Mouse (Mus musculus) lung, postnatal 14 days (tissue): ENCODE measurements at regions not wholly inside any gene's neighbourhood (a gene's known extent, or its start where the extent isn't known, plus 50 kb on each side); places are given as distances from the start of the nearest gene placed in this dataset.

Source experiments
- DNase-seq: peaks from one replicate; pipeline ENCODE4 v3.0.0; 2021

DNA sequence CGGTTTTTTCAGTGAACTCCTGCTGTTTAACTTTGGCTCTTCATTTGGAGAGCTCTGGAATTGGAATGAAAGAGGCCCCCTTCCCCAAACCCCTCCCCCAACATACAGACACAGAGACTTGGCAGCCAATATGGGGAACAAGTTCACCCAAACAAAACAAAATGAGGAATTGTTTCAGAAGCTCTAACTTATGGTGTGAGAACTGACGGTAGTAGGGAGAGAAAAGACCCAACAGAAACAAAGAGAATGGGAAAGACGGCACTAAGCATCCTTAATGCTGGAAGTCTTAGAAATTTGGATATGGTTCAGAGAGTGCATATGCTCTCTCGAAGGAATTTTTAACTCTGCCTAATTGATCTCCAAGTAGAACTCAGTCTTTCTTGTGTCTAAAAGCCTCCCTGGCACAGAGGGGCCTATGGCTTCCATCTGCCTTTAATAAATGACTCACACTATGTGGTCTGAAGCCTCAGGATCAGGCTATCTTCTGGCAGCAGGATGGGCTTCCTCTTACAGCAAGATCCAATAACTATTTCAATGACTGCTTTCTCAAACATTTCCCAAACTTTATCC lies 438.2 kb upstream of the Map3k7 start:
- DNase-seq = no peak

DNA sequence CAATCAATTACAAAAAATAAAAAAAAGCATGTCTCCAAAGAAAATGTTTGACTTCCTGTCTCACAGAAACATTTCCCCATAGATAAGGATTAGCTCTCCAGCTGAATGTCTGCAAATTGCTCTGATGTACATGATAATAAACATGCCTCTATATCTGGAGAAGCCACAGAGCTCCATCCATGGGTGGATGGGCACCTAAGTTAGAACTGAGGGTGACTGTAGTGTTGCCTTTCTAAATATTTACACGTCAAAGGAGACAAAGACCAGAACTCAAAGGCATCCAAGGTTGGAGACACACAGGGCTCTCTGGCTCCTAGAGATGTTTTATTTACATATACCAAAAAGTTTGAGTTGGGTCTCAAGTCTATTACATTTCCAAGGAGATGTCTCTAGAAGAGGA lies 427.1 kb upstream of the Map3k7 start:
- DNase-seq = no peak

DNA sequence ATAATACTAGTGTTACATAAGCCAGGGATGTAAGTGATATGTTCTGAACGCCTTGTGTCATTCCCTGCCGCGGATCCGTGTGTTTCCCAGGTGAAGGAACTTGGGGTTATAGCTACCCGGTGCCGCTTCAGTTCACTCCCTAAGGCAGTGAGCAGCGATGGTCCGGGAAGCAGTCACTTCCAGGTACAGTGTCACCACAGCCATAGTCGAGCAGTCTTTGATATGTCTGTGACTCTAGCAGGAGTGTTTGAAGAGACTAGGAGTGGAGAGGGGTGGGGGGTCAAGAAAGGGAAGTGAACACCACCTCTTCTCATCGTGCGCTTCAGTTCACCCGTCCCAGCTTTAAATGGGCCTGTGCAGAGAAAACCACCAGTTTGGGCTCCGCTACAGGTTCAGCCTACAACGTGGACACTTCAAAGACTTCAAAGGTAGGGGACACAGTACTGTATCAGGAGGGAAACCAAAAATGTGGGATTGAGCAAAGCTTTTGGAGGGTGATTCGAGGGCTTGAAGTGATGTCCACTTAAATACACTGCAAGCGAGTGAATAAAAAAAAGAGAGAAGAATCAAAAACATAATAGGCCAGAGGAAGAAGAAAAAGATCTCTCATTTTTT lies 410.0 kb upstream of the Map3k7 start:
- no peak for DNase-seq

DNA sequence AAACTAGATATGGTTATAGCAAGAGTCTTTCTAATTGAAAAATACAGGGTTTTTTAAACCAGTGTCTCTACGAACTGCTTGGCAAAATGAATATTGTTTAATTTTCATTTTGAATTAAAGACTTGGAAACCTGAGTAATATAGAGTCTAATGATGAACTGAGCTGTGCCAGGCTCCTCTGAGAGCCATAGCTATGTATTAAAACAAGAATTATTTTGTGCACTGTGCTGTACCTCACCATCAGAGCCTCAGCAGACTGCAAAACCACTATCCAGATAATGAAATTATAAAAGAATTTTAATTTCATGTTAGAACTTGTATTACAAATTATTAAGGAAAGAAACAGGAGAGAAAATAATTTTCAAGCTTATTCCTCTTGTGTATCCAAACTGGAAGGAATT lies 408.8 kb upstream of the Map3k7 start:
- DNase-seq = no peak

DNA sequence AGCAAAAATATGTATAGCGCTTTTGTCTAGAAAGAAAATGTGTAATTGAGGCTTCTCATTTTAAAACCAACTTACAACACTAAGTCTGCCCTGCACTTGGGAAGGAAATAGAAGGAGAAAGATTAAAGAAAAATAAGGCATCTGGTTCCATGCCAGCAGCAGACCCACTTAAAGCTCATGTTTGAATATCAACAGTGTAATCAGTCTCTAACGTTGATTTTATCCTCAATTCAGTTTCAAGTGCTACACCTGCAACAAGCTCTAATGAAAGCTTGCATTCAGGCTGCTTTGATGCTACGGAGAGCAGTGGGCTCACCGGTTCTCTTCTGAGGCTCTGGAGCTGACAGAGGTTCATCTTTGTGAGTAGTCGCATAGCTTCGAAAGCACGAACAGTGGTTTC lies 406.6 kb upstream of the Map3k7 start:
- no peak for DNase-seq

DNA sequence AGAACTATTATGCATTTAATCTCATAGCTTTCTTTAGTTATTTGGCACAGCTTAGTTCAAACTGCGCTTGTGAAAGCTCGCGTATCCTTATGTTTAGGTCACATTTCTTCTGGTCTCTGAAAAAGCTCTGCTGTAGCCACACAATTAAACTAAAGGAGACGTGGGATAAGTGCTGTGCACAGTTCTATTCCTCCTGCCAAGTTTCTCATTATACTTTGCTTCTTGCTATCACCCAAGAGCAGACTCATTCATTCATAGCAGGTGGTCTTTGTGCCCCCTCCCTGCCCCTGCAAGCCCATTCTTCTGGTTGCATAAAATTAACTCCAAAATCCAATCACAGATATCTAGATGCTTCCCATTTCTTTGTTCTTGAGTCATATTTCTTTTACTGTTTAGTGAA lies 403.6 kb upstream of the Map3k7 start:
- DNase-seq = no peak

DNA sequence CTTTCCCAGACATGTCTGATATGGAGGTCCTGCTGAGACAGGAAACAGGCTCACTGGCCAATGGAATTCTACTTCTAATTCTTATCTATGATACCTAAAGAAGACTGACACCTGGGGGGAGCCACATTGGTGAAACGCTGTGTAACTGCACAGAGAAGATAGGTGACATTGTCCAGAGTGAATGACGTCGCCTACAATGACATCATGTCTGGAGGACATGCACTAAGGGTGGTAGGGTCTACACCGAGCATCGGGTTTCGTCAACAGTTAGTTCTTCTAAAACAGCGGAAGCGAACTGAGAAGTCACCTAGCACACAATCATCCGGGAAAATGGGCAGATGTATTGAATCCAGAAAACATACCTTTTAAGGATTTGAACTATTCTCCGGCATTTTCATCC lies 402.7 kb upstream of the Map3k7 start:
- DNase-seq = no peak

DNA sequence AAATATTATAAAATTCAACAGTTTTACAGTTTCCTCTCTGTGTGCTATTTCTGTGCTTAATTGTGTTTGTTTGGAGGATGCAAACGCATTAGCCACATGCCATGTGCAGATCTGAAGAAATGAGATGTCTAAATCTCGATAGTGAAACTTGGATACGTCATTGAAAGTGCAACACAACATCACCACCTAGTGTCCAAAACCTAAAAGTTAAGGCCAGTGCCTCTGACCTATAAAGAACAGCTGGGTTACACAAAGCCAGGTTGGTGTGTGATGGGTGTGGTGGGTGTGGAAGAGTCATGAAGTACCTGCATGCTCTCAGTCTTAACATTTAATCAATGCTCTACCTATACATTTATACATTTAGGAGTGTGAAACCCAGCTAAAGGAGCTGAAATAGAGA lies 402.1 kb upstream of the Map3k7 start:
- DNase-seq = peak; percentile 9

DNA sequence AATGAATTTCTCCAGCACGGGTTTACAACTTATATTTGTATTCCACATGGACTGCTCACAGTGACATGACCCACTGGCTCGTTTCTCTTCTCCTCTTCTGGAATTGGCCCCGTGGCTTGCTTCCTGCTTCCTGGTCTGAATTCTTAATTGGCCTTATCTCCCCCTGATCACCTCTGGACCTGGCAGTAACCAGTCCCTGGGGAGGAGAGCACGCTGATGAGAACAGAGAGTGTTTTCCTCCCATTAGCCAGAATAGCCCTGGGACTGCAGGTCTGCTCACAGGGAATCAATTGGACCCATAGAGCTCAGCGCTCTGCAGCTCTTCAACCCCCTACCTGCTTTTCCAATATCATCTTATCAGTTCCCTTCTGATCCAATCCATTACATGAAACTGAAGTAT lies 397.7 kb upstream of the Map3k7 start:
- DNase-seq = no peak

DNA sequence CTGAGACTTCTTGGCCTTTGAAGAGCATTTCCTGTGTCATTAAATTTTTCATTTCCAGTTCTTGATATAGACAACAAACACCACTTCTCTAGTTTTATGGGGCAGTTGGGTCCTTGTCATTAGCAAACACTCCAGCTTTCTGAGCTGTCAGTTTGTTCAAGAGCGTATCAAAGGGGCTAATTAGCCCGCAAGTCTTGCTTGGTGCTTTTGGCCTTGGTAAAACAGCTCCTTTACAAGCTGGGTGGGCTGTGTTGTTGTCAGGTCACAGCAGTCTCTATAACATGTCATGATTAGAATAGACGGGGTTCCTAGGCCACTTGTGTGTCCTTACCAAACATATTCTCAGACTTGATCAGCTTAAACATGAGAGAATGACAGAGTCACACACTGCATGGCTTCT lies 397.1 kb upstream of the Map3k7 start:
- DNase-seq = no peak

DNA sequence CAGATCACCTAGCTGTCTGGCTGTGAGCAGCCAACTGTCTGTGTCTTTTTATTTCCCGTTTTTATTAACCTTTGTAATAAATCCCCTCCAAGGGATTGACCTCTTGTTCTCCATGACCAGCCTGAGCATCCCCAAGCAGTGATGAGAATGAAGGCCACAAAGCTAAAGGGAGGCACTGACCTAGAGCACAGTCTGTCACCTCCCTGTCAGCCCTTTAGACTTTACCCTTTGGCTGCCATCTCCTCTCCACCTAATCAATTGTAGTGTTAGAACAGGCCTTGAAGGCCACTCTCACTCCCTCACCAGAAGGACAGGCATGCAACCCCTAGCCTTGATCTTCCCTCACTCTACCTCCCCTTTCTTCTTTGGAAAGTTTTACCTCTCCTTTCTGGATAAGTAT lies 394.2 kb upstream of the Map3k7 start:
- DNase-seq = no peak

DNA sequence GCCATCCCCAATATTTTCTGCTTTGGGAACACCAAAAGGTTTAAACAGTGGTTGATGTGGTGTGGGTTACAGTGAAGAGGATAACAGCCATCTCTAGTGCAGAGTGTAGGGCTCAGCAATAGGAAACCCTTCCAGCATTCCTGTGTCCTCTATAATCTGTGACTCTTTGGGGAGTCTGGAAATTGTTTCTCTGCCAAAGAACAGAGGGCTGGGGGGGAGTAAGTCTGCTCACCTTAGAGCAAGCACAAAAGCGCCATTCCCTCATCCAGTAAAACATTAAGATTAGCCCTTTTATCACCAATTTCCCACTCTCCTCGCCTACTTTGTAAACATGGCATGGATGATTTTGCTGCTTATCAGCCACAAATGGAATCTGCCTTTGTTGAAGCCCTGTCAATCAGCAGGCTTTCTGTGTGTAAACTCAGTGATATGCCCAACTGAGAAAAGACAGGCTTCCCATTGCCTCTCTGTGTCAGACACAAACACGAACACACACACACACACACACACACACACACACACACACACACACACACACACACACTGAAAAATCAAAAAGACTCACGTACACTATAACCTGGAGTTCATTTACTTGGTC lies 386.8 kb upstream of the Map3k7 start:
- no peak for DNase-seq

DNA sequence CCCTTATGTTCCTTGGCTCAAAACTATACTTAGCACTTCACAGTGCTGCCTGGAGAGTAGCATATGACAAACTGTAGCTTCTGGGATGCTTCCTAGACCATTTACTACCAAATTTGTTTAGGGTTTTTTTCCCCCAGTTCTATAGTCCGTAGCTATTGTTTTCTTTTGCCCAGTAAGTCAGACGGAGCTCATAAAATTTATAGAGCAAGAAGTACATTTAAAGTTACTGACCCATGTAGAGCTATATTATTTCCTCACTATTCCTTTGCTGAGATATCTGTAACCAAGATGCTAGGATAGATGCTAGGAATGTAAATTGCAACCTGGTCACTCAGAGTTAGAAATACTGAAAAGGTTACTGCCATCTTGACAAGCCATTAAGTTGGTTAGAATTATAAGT lies 380.4 kb upstream of the Map3k7 start:
- no peak for DNase-seq

DNA sequence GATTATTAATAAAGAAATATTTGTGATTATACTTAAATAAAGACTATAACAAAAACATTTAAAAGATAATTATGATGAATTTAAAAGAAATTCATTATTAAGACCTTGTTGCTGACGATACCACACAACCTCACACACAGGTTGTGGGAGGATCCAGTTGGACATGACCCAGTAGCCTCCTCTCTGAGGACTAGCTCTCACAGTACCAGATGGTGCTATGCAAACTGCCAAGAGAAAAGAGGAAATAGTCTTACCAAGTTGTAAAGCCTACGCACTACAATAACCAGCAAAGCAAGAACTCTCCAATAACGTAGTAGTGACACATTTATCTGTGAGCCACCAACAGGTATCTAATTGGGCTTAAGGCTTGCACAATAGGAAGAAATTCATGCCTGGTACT lies 379.7 kb upstream of the Map3k7 start:
- DNase-seq = no peak

DNA sequence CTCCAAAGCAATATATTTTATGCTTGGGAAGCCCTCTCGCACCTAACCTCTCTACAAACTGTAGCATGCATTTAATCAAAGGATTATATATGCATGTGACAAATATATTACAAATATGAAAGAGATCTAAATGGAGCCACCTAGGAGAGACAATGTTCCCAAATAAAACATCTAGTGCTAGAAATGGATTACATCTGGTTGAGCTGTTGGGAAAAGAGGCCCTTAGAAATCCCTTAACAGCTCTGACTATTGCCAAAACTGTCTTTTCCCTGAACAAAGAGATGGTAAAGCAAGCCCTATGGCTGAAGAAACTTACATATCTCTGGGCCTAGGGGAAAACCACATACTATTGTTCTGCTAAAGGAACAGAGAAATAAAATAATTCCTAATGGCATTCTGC lies 369.8 kb upstream of the Map3k7 start:
- no peak for DNase-seq

DNA sequence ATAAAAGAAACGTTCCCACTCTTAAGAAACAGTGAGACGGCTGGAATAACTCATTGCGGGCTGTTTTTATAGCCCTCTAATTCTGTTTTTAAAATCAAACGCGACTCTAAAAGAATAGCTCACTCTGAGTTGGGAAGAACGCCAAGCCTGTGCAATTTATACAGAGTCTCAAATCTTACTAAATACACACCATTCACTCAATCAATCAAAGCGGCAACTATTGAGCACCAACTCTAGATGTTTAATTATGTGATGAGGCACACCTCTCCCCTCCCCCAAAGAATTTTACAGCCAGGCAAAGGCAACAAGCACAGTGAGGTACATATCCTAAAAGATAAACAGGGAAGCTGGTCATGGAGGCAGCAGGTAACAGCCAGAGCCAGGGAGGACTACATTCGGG lies 362.4 kb upstream of the Map3k7 start:
- DNase-seq = no peak

DNA sequence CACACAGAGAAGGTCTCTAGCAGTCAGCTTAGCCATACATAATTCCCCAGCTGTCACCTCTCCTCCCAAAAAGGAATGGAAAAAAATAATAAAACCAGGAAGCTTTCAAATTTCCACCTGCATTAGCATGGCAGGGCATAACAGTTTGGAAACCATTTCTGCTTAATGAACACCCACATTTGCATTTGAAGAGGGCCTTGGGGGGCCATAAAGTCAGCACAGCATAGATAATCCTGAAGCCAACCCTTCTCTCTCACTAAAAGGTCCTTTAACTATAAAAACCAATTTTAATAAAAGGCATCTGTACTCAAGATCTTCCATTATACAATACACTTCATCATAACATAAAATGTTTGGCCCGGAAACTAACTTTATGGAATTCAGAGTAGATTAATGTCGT lies 360.1 kb upstream of the Map3k7 start:
- DNase-seq = no peak

DNA sequence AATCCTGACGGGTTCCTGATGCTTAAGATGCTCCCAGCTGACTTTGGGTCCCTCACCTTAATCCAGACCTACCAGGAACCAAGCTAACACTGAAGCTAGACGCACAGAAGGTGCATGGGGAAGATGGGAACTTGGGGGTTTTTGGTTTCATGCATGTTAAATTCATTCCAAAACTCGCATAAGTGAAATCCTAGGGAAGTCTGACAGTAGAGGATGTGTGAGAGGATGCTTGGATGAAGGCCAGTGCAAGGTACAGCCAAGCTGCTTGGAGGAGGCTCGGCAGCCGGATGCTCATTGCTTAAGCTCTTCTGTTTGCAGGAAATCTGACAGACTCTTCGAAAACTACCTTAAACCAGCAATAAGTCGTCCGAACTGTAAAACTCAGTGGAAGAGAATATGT lies 355.1 kb upstream of the Map3k7 start:
- no peak for DNase-seq

DNA sequence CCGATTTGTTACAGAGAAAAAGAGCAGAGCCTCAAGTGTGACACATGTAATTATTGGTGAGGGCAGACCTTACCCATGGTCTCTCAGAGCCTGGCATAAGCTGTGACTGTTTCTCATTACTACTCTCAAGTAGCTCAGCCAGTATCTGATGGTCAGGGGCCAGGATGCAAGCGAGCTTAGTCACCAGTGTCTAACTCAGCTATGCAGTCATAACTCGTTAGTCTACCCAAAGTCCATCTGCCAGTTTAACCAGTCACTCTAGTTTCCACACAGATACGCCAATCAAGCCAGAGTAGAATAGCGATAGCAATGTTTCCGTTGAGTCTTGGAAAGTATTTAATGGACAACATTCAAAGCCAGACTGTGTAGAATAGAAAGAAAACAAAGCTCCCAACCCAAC lies 354.3 kb upstream of the Map3k7 start:
- no peak for DNase-seq

DNA sequence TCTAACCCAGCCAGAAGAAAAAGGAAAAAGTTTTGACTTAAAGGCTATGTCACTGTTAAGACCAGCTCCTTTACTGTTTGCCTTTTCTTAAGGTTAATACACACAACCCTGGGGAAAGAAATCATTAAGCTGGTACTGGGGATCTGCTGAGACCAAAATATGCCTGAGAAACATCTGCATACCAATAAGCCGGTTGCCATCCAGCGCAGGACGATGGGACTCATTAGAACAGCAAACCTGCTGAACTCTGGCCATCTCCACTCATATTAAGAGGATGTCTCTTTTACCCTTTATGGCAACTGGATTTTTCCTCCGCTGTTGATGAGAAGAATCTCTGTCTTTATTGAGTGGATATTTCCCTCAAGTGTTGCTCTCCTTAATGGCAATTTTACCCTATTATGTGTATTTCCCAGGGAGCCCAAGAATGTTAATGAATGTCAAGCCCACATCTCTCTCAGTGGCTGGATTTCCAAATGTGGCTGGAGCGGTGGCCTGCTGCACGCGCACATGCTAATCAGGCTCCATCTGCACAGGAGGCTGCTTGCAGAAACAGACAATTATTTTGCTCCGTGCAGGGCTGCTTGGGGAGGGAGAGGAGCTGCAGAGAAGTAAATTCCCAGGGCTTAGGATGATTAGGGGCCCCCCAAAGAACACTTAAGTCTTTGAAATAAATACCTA lies 351.6 kb upstream of the Map3k7 start:
- DNase-seq = no peak

DNA sequence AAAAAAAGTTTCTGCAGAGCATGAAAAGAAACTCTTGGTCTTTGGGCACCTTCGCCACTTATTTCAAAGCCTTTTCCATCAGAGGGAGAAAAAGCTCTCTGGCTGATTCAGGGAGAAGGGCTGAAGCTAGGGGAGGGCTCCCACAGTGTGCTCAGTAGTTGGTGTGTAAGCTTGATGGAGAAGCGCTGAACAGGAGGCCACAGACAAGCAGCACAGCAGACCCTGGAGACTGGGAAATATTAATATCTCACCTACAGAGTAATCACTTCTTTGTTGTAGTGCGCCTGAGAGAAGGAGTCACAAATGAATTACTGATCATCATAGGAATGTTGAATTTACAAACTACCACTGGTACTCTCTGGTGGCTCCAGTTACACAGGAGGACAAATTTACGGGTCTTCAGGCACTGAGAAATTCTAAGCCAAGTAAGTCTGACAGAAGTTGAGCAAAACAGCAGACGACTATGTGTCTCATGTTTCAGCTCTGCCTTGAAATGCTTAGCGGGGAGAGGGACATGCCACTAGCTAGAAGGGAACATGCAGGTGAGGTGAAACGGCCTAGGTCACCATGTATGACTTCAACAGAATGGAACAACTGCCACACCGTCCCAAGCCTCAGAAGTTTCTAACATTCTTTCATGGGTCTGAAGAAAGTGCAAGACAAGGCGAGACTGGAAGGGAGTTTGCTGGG lies 350.9 kb upstream of the Map3k7 start:
- no peak for DNase-seq

DNA sequence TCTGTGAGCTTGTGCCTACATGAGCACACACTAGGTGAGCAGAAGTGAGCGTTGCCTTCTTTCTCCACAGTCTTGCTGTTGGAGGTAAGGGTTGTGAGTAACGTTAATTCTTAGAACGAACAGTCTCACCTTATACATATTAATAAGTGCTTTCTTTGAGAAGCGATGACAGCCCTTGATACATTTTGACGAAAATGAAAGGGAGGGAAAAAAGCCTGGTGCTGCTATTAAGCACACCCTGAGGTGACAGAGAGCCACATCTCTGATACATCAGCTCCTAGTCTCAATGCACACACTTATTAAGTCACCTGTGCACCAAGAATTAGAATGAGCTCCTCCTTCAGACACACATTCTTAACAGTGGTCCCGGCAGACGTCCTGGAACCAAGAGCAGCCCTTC lies 346.3 kb upstream of the Map3k7 start:
- DNase-seq = no peak

DNA sequence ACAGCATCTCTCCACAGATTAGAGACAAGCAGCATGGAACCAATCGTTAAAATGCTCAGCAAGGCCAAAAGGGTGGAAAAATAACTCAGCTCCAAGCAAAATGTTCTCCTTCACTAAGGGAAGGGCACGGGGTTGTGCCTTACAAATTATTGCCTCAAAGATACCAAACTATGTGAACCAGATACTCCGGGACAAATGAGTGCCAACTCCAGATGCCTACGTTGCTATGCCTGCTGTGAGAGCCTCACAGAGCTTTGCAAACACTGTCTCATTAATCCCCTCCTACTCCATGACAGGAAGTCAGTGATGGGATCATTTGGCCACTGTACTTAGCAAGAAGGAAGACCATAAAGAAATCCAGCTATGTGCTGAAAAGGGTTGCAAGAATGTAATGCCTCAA lies 345.9 kb upstream of the Map3k7 start:
- DNase-seq = no peak

DNA sequence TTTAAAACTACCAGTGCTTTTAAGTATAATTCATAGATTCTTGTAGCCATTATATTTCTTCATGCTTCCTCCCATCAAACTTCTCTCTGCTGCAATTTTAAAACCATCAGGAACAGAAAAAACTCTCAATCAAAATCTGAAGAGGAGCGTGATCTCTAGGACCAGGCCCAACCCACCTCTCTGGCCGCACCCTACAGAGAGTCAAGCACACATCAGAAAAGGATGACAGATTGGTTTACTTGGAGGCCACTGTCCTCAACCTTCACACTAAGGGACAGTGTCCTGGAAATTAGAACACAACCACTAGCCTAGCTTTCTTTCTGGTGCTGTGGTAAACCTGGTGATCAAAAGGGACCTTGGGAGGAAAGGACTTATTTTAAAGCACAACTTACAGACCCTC lies 342.7 kb upstream of the Map3k7 start:
- no peak for DNase-seq
